Mouse (Mus musculus) MEL (cell line): ENCODE results near the gene Cpt2. TPM values are rescaled to one million over a fixed set of nuclear protein-coding genes. Genes with fewer than 3 reads are reported as not detected.

Experiments used
- DNase-seq: peaks from one replicate; pipeline ENCODE4 v3.0.0; 2011; ENCODE audit warnings: low read depth, low spot score
- H3K27ac ChIP-seq: 2 replicates; pipeline ENCODE4 v1.5.1; 2012; ENCODE audit warnings: low read depth, mild to moderate bottlenecking, control low read depth, low read length, moderate library complexity; ENCODE audit not compliant: control insufficient read depth
- H3K27me3 ChIP-seq, 2 experiments: fragments of 150-350 bp in 1 of 2; sonication (generic) in 1 of 2; 2 replicates each; pipeline ENCODE4 v1.6.1; 2012; ENCODE audit warnings: low read length in 2 of 2, mild to moderate bottlenecking in 2 of 2, improper control_type of control experiment in 1 of 2, moderate library complexity in 1 of 2; ENCODE audit not compliant: insufficient read depth in 2 of 2, control insufficient read depth in 1 of 2
- H3K36me3 ChIP-seq, 2 experiments: 2 replicates each; pipeline ENCODE4 v1.6.1; 2012 to 2014; ENCODE audit warnings: low read length in 2 of 2, improper control_type of control experiment in 1 of 2, inconsistent platforms in 1 of 2, mild to moderate bottlenecking in 1 of 2; ENCODE audit not compliant: insufficient read depth in 2 of 2, control insufficient read depth in 1 of 2
- H3K4me1 ChIP-seq, 2 experiments: fragments of 150-350 bp in 1 of 2; sonication (generic) in 1 of 2; 2 replicates each; pipeline ENCODE4 v1.6.1; 2012; ENCODE audit warnings: low read length in 2 of 2, improper control_type of control experiment in 1 of 2, mild to moderate bottlenecking in 1 of 2; ENCODE audit not compliant: insufficient read depth in 2 of 2, control insufficient read depth in 1 of 2
- H3K4me3 ChIP-seq, 2 experiments: fragments of 150-350 bp in 1 of 2; sonication (generic) in 1 of 2; 2 replicates each; pipeline ENCODE4 v1.5.1; 2012; ENCODE audit warnings: low read depth in 2 of 2, low read length in 2 of 2, mild to moderate bottlenecking in 2 of 2, moderate library complexity in 2 of 2, control low read depth in 1 of 2, improper control_type of control experiment in 1 of 2; ENCODE audit not compliant: control insufficient read depth in 1 of 2, insufficient read depth in 1 of 2
- H3K79me2 ChIP-seq: 2 replicates; pipeline ENCODE4 v1.6.1; 2012; ENCODE audit warnings: mild to moderate bottlenecking, low read length, moderate library complexity; ENCODE audit not compliant: control insufficient read depth, poor library complexity, insufficient read depth
- H3K9ac ChIP-seq: 2 replicates; pipeline ENCODE4 v1.6.1; 2012; ENCODE audit warnings: low read depth, mild to moderate bottlenecking, control low read depth, low read length, moderate library complexity; ENCODE audit not compliant: control insufficient read depth, poor library complexity, severe bottlenecking
- H3K9me3 ChIP-seq: fragments of 150-350 bp; sonication (generic); replicated peaks from 2 replicates; pipeline ENCODE4 v1.6.1; 2012; ENCODE audit warnings: mild to moderate bottlenecking, low read length, improper control_type of control experiment, moderate library complexity; ENCODE audit not compliant: insufficient read depth
- CTCF ChIP-seq, 3 experiments: IDR thresholded peaks in 2 of 3; conservative IDR thresholded peaks in 1 of 3; 2 replicates each; pipeline ENCODE4 v1.5.1; 2011 to 2012; ENCODE audit warnings: low read length in 3 of 3, low read depth in 2 of 3, mild to moderate bottlenecking in 2 of 3, improper control_type of control experiment in 1 of 3, inconsistent platforms in 1 of 3, mixed read lengths in 1 of 3, moderate library complexity in 1 of 3; ENCODE audit not compliant: control insufficient read depth in 1 of 3, insufficient read depth in 1 of 3, poor library complexity in 1 of 3, severe bottlenecking in 1 of 3
- ELF1 ChIP-seq: IDR thresholded peaks from 2 replicates; pipeline ENCODE4 v1.6.1; 2014; ENCODE audit warnings: low read depth, mild to moderate bottlenecking, inconsistent platforms, low read length, improper control_type of control experiment, moderate library complexity
- GABPA ChIP-seq: IDR thresholded peaks from 2 replicates; pipeline ENCODE4 v1.6.1; 2012; ENCODE audit warnings: low read depth, mild to moderate bottlenecking, inconsistent platforms, low read length, improper control_type of control experiment, moderate library complexity
- GATA1 ChIP-seq: IDR thresholded peaks from 2 replicates; pipeline ENCODE4 v1.6.1; 2011; ENCODE audit warnings: low read depth, low read length, improper control_type of control experiment
- HCFC1 ChIP-seq: IDR thresholded peaks from 2 replicates; pipeline ENCODE4 v1.6.1; 2012; ENCODE audit warnings: low read depth, mild to moderate bottlenecking, inconsistent platforms, low read length, improper control_type of control experiment, moderate library complexity
- JUND ChIP-seq: IDR thresholded peaks from 2 replicates; pipeline ENCODE4 v1.6.1; 2011; ENCODE audit warnings: low read depth, mild to moderate bottlenecking, improper control_type of control experiment, low read length
- MAX ChIP-seq: IDR thresholded peaks from 2 replicates; pipeline ENCODE4 v1.6.1; 2011; ENCODE audit warnings: low read length, improper control_type of control experiment
- MXI1 ChIP-seq: IDR thresholded peaks from 2 replicates; pipeline ENCODE4 v1.6.1; 2011; ENCODE audit warnings: mild to moderate bottlenecking, low read depth, low read length, improper control_type of control experiment
- MYB ChIP-seq: IDR thresholded peaks from 2 replicates; pipeline ENCODE4 v1.6.1; 2011; ENCODE audit warnings: mild to moderate bottlenecking, low read depth, low read length, improper control_type of control experiment
- MYC ChIP-seq: IDR thresholded peaks from 2 replicates; pipeline ENCODE4 v1.6.1; 2011; ENCODE audit warnings: low read depth, mild to moderate bottlenecking, low read length, improper control_type of control experiment, moderate library complexity
- NRF1 ChIP-seq: IDR thresholded peaks from 2 replicates; pipeline ENCODE4 v1.6.1; 2014; ENCODE audit warnings: low read depth, mild to moderate bottlenecking, inconsistent platforms, low read length, improper control_type of control experiment, moderate library complexity; ENCODE audit not compliant: poor library complexity, insufficient read depth, severe bottlenecking
- POLR2AphosphoS2 ChIP-seq: IDR thresholded peaks from 2 replicates; pipeline ENCODE4 v1.6.1; 2011; ENCODE audit warnings: low read length, improper control_type of control experiment
- POLR2AphosphoS5 ChIP-seq: IDR thresholded peaks from 2 replicates; pipeline ENCODE4 v1.6.1; 2012; ENCODE audit warnings: low read depth, borderline replicate concordance, mild to moderate bottlenecking, inconsistent platforms, low read length, moderate library complexity, mixed read lengths
- RCOR1 ChIP-seq: IDR thresholded peaks from 2 replicates; pipeline ENCODE4 v1.6.1; 2012; ENCODE audit warnings: low read depth, mild to moderate bottlenecking, inconsistent platforms, low read length, improper control_type of control experiment
- SIN3A ChIP-seq: IDR thresholded peaks from 2 replicates; pipeline ENCODE4 v1.6.1; 2012; ENCODE audit warnings: low read length, improper control_type of control experiment, inconsistent platforms
- TAL1 ChIP-seq: IDR thresholded peaks from 2 replicates; pipeline ENCODE4 v1.6.1; 2012; ENCODE audit warnings: mild to moderate bottlenecking, inconsistent platforms, low read length, moderate library complexity, mixed read lengths
- TBP ChIP-seq: IDR thresholded peaks from 2 replicates; pipeline ENCODE4 v1.8.0; 2011; ENCODE audit warnings: low read depth, low read length, improper control_type of control experiment
- UBTF ChIP-seq: IDR thresholded peaks from 2 replicates; pipeline ENCODE4 v1.6.1; 2012; ENCODE audit warnings: low read depth, mild to moderate bottlenecking, inconsistent platforms, low read length, improper control_type of control experiment, moderate library complexity, borderline replicate concordance; ENCODE audit not compliant: insufficient read depth
- ZNF384 ChIP-seq: IDR thresholded peaks from 2 replicates; pipeline ENCODE4 v1.6.1; 2012; ENCODE audit warnings: low read depth, mild to moderate bottlenecking, inconsistent platforms, low read length, improper control_type of control experiment
- polyA plus RNA-seq, 2 experiments: library from polyadenylated mRNA; stranded (reverse) in 1 of 2; unstranded in 1 of 2; fragments of >175 nt in 1 of 2; fragments of >200 nt in 1 of 2; gene quantifications; 2 replicates each; pipeline versions ENCODE4 v1.2.1 to v1.2.4; 2012; ENCODE audit warnings: low replicate concordance in 2 of 2, low read depth in 1 of 2; ENCODE audit not compliant: insufficient read length in 2 of 2, insufficient read depth in 1 of 2, missing spikeins in 1 of 2
- total RNA-seq: library from RNA; depleted of rRNA; stranded (reverse); fragments of 300-350 nt; gene quantifications from 2 replicates; pipeline ENCODE4 v1.2.3, GENCODE M21; 2012

Gene Cpt2
- total and polyA plus RNA-seq, 3 experiments, result 14.0 to 37.6 TPM; not detected in 1

DNA sequence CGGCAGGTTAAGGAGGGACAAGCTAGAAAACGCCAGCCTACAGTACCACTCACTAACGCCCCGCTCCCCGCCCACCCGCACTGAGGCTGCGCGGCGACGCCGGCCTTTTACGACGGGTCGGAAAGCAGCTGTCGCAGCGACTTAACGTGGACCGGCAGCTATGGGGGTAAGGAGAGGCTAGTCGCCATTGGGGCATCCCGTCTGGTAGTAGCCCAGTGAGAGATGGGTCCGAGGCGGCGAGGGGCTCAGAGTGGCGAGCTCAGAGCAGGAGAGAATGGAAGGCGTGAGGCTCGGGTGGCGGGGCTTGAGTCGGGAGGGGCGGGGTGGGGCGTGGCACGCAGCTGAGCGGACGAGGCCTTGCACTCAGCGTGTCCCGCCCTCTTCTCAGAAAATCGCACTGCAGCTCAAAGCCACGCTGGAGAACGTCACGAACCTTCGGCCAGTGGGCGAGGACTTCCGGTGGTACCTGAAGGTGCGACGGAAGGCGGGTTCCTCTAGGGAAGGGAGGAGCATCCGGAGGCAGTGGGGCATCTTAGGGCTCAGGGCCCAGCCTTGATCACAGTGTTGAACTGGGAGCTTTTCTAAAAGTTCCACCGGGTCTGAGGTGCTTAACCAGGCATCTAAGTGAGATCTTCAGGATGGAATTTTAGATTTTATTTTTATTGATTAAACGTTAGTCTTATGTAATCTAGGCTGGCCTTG is 33.5 kb downstream of the Cpt2 start, which contains the start of gene 0610037L13Rik (continued):
- TF ChIP-seq ELF1, result peak; percentile 87
- peak; percentile 85 for TF ChIP-seq NRF1
- TF ChIP-seq MXI1, result peak; percentile 75
- peak; percentile 65; the same call in 1 of the 2 replicates for TF ChIP-seq POLR2AphosphoS2
- TF ChIP-seq MYC, result peak; percentile 74; the same call in 1 of the 2 replicates
- peak; percentile 81 for TF ChIP-seq TBP
- no peak for TF ChIP-seq GABPA
- TF ChIP-seq JUND, result no peak
- 0 out of 6 replicates have a peak, but pooled peaks of 1 of the 3 experiments have one; percentile 0 for TF ChIP-seq CTCF (IDR thresholded peaks at IDR 0.05 in 2 of 3, conservative IDR thresholded peaks at IDR 0.05 in 1 of 3; ENCODE audit: control insufficient read depth in 1 of 3, insufficient read depth in 1 of 3, low read depth in 2 of 3, low read length in 3 of 3, poor library complexity in 1 of 3, severe bottlenecking in 1 of 3)
- TF ChIP-seq ZNF384, result no peak
- TF ChIP-seq UBTF, result no peak
- TF ChIP-seq POLR2AphosphoS5, result no peak
- TF ChIP-seq MAX, result peak; percentile 84

GRCm38 (mm10) chr4:107889385-107889730 is 34.1 kb downstream of the Cpt2 start:
- no peaks in the 10 kb centered on the region for H3K27me3 ChIP-seq
- H3K79me2 ChIP-seq, result no peaks in the 10 kb centered on the region; the same call in 1 of the 2 replicates
- peak overlapping the region; percentile 71 for H3K9ac ChIP-seq
- peaks cover 4 to 10% of the 10 kb centered on the region in 2 experiments; a peak in 3 of 4 replicates for H3K36me3 ChIP-seq
- peaks cover 0 to 11% of the 10 kb centered on the region in 2 experiments; a peak in 1 of 4 replicates for H3K4me1 ChIP-seq
- peak overlapping the region; percentile 70 to 89 for H3K4me3 ChIP-seq
- peak overlapping the region; percentile 71 for H3K27ac ChIP-seq
- DNase-seq, result no peak
- TF ChIP-seq MYB (no peak), HCFC1 (no peak), GATA1 (no peak), JUND (no peak), RCOR1 (0 out of 2 replicates have a peak, but pooled peaks have one; percentile 36), TAL1 (no peak), SIN3A (no peak), TBP (0 out of 2 replicates have a peak, but pooled peaks have one; percentile 12)
- TF ChIP-seq, all 39 proteins: peak for 2
- H3K9me3 ChIP-seq, result no peaks in the 10 kb centered on the region
